Mouse (Mus musculus): Measurements from ENCODE around the gene Unc5a.

The Unc5a gene

DNA sequence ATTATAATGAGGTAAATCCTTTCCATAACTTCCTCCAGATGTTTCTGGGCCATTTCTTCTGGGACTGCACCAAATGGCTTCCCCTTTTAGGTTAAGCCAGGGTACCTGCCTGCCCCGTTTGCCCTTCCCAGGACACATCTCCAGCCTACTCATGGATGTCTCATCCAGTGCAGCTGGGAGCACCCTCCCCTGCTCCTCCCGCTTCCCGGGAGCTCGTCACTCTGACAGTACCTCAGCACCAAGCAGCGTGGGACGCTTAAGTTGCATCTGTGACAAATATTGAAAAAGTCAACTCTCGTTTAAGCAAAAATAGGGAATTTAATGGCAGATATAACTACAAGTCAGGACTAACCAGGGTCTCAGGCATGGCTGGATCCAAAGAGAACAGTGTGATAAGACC is 8.1 kb downstream of the Unc5a start:
- DNase-seq, result no peak

DNA sequence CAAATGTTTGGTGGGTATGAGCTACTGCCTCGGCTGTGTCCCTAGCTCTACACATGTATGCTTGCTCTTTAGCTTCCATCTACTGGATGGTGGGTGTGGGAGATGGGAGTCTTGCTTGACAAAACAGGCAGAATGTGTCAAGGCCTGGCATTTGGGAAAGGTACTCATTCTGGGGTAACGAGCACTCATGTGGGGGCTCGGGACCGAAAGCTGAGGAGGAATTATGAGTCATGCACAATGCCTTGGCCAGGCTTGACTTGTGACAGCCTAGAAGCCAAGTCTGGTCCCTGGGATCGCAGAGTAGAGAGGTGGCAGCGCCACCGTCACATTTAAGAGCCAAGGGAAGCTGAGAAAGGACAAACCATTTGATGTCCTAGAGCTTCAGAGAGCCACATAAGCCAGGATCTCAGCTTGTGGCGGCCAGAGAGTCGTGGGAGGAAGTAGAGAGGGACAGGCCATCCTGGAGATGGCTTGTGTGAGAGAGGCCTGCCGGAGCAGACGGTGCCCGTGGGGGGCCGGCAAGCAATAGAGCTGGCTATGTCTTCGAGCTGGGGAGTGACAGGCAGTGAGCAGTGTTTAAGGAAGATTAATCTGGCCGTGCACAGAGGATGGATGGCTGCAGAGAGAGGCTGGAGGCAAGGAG is 10.0 kb downstream of the Unc5a start:
- DNase-seq, result peak; percentile 95

DNA sequence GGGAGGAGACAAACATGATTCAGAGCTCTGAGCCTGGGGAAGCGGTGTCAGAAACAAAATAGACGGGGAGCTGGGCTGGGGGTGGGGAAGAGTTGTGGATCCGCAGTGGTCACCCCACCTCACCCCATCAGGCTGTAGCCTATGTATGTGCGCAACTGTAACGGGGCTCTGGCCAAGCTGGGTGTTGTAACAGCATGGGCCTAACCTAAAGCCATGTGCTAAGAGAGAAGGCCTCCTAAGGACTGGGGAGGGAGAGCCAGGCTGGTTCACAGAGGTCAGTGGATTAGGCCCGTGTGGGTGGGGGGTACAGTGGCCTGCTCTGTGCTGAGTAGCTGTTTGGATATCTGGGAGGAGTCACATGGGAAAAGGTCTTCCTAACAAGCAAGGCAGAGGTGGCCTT is 10.6 kb downstream of the Unc5a start:
- peak; percentile 68 for DNase-seq

- no peak for DNase-seq
These were observed 11.3 kb downstream of the Unc5a start for GRCm38 (mm10) chr13:54960491-54960890.

DNA sequence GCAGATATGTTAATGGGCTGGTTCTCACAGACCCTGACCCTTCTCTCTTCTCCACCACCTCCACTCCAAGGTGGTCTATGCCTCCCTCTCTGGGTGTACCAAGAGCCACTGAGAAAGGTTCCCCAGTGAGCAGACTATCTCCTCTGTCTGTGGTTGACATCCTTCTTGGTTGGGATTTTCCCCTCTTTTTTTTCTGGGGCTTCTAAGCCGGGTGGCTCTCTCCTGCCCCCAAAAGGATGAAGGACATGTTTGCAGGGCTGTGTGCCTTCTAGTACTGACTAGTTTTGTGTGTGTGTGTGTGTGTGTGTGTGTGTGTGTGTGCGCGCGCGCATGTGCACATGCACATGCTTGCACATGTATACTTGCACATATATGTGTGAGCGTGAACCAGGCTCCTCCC is 16.0 kb downstream of the Unc5a start:
- DNase-seq, result no peak

DNA sequence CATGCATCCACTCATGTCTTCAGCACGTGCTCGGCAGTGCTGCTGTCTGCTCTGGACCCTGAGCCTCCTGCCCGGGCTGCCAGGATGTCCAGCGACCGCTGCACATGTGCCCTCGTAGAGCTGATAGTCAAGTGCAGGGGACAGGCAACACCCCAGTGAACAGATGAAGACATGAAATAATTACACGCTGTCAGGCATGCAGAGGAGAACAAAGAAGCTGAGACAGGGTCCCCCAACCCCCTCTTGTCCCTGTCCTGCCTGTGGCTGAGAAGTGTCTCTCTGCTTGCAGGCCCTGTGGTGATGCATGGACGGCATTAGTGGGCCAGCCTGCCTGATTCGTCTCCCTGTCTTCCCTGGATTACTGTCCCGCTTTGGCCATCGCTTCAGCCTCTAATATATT is 18.3 kb downstream of the Unc5a start:
- DNase-seq, result no peak

GRCm38 (mm10) chr13:54968636-54969035 is 19.4 kb downstream of the Unc5a start:
- DNase-seq, result no peak

- no peak for DNase-seq
These were observed 20.3 kb downstream of the Unc5a start for GRCm38 (mm10) chr13:54969513-54969912.

DNA sequence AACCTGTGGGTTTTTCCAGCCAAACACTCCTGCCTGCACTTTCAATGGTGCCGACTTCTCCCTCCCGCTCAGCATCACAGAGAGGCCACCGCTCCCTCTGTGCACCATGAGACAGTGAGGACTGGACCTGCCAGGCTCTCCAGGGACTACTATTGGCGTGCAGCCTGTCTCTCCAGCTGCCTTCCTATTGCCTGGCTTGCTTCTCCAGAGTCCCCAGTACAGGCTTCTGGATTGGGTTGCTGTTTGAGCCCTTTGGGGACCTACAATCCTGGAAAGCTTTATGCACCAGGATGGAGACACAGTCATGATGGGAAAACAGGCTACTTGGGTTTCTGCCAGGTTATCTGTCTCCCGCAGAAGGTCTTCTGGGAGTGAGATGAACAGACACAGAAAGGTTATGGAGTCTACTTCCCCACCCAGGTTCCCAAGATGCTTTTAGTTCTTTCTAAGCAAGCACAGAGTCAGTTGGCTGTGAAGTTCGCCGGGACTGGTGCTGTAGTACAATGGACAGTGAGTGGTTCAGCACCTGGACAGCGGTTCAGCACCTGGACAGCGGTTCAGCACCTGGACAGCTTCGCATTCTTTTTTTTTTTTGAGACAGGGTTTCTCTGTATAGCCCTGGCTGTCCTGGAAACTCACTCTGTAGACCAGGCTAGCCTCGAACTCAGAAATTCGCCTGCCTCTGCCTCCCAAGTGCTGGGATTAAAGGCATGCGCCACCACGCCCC is 21.5 kb downstream of the Unc5a start:
- DNase-seq, result no peak

GRCm38 (mm10) chr13:54975546-54975945 is 26.3 kb downstream of the Unc5a start:
- no peak for DNase-seq

- peak; percentile 73 for DNase-seq
These were observed 29.6 kb downstream of the Unc5a start for GRCm38 (mm10) chr13:54978804-54979203.

DNA sequence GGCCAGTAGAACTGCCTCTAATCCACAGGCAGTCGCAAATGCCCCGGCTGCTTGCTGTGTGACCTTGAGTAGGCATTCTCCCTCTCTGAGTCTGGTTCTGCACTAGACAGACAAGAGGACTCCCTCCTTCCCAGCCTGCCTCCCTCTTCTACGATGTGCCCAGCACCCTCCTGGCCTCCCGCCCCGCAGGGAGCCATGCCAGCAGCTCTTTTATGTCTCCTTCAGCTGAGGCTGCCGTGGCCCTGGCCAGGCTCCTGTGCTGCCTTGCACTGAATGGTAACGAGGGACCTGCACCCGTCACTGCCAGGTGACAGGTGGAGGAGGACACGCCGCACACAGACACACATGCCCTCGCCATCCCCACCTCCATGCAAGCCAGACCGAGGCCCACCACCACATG is 31.7 kb downstream of the Unc5a start:
- DNase-seq, result peak; percentile 60

DNA sequence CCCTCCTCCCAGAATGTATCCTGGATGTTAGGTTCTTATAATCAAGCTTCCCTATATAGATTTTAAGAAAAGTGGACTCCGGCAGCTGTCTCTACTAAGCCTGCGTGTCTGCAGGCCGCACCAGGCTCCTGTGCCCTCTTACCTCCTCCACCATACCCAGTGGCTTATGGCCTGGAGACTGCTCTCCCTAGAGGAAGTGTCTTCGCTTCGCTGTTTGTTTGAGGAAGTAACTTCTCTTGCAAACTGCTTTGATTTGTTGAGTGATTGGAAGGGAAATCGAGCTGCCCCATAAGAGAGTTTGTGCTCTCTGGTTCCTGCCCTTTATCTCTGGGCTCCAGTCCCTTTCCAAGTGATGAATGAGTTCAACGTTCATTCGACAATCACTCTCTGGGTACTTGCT is 33.8 kb downstream of the Unc5a start:
- no peak for DNase-seq

- DNase-seq, result peak; percentile 61
These were observed 34.4 kb downstream of the Unc5a start for GRCm38 (mm10) chr13:54983614-54984013.

DNA sequence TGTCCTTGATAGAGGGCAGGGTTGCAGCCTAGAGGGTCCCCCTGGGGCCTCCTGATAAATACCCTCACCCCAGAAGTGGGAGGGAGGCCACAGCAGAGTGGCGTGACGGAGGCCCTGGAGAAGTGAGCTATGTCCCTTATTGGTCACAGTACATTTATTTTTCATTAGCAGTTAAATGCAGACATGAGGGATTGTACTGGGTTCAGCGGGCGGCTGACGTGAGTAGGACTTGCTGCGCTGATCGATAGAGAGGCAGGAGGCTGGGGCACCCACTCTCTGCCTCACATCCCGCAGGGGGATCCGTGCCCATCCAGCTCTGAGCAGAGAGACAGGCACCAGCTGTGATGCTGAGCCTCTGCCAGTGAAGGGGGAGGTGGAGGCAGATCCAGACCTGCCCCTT is 38.2 kb downstream of the Unc5a start:
- no peak for DNase-seq

- no peak for DNase-seq
These were observed 39.1 kb downstream of the Unc5a start for GRCm38 (mm10) chr13:54988181-54988760.

GRCm38 (mm10) chr13:54992215-54992614 is 43.0 kb downstream of the Unc5a start:
- no peak for DNase-seq

- DNase-seq, result no peak
These were observed 45.4 kb downstream of the Unc5a start for GRCm38 (mm10) chr13:54994576-54994975.

DNA sequence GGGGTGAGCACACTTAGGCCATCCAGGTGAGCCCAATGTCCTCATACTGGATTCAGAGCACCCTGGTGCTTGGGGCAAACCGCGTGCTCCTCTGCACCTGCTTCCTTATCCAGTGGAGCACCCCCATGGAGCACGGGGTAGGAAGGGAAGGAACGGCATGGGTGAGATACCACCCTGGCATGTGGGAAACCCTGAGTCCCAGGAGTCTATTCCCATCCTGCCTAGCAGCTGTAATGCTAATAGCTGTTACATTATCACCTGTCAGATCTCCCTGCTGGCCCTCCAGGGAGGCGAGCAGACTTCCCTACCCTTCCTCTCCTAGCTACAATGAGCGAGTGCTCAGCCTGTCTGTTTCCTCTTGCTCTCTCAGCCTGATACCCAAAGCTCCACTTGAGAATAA is 46.0 kb downstream of the Unc5a start:
- DNase-seq, result no peak

- DNase-seq, result no peak
These were observed 48.4 kb downstream of the Unc5a start for GRCm38 (mm10) chr13:54997568-54997967.

GRCm38 (mm10) chr13:55000433-55000832 is 51.2 kb downstream of the Unc5a start:
- no peak for DNase-seq

- DNase-seq, result no peak
These were observed 52.9 kb downstream of the Unc5a start for GRCm38 (mm10) chr13:55002090-55002489.

DNA sequence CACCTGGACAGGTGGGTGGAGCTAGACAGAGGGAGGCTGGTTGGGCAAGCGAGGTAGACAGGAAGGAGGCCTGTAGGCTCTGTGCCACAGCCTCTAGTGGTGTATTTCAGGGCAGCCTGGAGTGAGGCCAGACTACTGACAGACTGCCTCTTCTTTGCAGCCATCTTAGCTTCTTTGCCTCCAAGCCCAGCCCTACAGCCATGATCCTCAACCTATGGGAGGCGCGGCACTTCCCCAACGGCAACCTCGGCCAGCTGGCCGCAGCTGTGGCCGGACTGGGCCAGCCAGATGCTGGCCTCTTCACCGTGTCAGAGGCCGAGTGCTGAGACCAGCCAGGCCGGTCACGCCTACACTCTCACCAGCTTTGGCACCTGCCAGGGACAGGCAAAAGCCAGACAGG is 55.4 kb downstream of the Unc5a start:
- DNase-seq, result no peak

- no peak for DNase-seq
These were observed 56.6 kb downstream of the Unc5a start for GRCm38 (mm10) chr13:55005691-55006414.
